Mouse (Mus musculus) liver, embryonic 12.5 days (tissue): ENCODE data around the gene Dlgap4. TPM values are rescaled to one million over a fixed set of nuclear protein-coding genes. Genes with fewer than 3 reads are reported as not detected.

Experiments used
- ATAC-seq: fragments of 200-750 bp; cut with Nextera tagmentation; 2 replicates; pipeline ENCODE4 v1.8.0; 2017; ENCODE audit warnings: moderate number of reproducible peaks, mild to moderate bottlenecking, moderate library complexity
- H3K27ac ChIP-seq: fragments of 300-500 bp; sonication (generic); 2 replicates; pipeline ENCODE4 v1.5.1; 2016; ENCODE audit warnings: mild to moderate bottlenecking
- H3K27me3 ChIP-seq: fragments of 300-500 bp; sonication (generic); replicated peaks from 2 replicates; pipeline ENCODE4 v1.6.1; 2016; ENCODE audit warnings: mild to moderate bottlenecking, moderate library complexity
- H3K36me3 ChIP-seq: fragments of 300-500 bp; sonication (generic); 2 replicates; pipeline ENCODE4 v1.6.1; 2016; ENCODE audit warnings: mild to moderate bottlenecking, moderate library complexity
- H3K4me1 ChIP-seq: fragments of 300-500 bp; sonication (generic); 2 replicates; pipeline ENCODE4 v1.6.1; 2016
- H3K4me2 ChIP-seq: fragments of 300-500 bp; sonication (generic); 2 replicates; pipeline ENCODE4 v1.6.1; 2016; ENCODE audit warnings: mild to moderate bottlenecking, moderate library complexity
- H3K4me3 ChIP-seq: fragments of 300-500 bp; sonication (generic); 2 replicates; pipeline ENCODE4 v1.5.1; 2016; ENCODE audit warnings: mild to moderate bottlenecking, moderate library complexity
- H3K9ac ChIP-seq: fragments of 300-500 bp; sonication (generic); 2 replicates; pipeline ENCODE4 v1.6.1; 2016; ENCODE audit warnings: mild to moderate bottlenecking, moderate library complexity
- H3K9me3 ChIP-seq: fragments of 300-500 bp; sonication (generic); replicated peaks from 2 replicates; pipeline ENCODE4 v1.6.1; 2016; ENCODE audit warnings: mild to moderate bottlenecking, moderate library complexity
- WGBS: fragments of 180-500 bp; shearing (Covaris S2); methylation state at CpG from one replicate; pipeline ENCODE4 v1.1.7; 2016; ENCODE audit not compliant: insufficient replicate concordance; 5-methylcytosine and 5-hydroxymethylcytosine counted together
- polyA plus RNA-seq: library from polyadenylated mRNA; unstranded; fragments of >200 nt; fragmentation: Nextera tagmentation; extraction: Ambion mirVana; gene quantifications from 2 replicates; pipeline ENCODE4 v1.2.1, GENCODE M21; 2016

The Dlgap4 gene
- polyA plus RNA-seq, 1 experiment from 2014 or later: 28.7 TPM

GRCm38 (mm10) chr2:156731592-156731991 is 118.1 kb downstream of the Dlgap4 start:
- Histone ChIP-seq H3K27me3 (no peaks in the 10 kb centered on the region), H3K9me3 (no peaks in the 10 kb centered on the region), H3K4me2 (no peak overlapping the region), H3K36me3 (no peaks in the 10 kb centered on the region), H3K4me3 (no peak overlapping the region), H3K27ac (no peak overlapping the region), H3K4me1 (peaks cover 52% of the 10 kb centered on the region), H3K9ac (no peak overlapping the region)
- 0 out of 2 replicates have a peak, but pooled peaks have one; percentile 16 for ATAC-seq

- ATAC-seq: no peak
- Histone ChIP-seq H3K27me3 (no peaks in the 10 kb centered on the region), H3K9me3 (no peaks in the 10 kb centered on the region), H3K4me1 (peaks cover 52% of the 10 kb centered on the region), H3K9ac (no peak overlapping the region), H3K36me3 (no peaks in the 10 kb centered on the region), H3K4me3 (no peak overlapping the region), H3K27ac (no peak overlapping the region), H3K4me2 (no peak overlapping the region)
- WGBS: 72% methylated on average over 6 of the region's 6 CpGs
Measured at GRCm38 (mm10) chr2:156732109-156732508, 118.6 kb downstream of the Dlgap4 start.

- H3K36me3 ChIP-seq: no peaks in the 10 kb centered on the region
- no peak overlapping the region for H3K9ac ChIP-seq
- H3K4me3 ChIP-seq: no peak overlapping the region
- no peak overlapping the region for H3K27ac ChIP-seq
- H3K4me2 ChIP-seq: no peak overlapping the region
- 59% methylated on average over 3 of the region's 3 CpGs for whole genome bisulfite sequencing
- ATAC-seq: no peak
- H3K9me3 ChIP-seq: no peaks in the 10 kb centered on the region
- H3K4me1 ChIP-seq: peaks cover 47% of the 10 kb centered on the region
- H3K27me3 ChIP-seq: no peaks in the 10 kb centered on the region
Measured at GRCm38 (mm10) chr2:156735761-156736335, 122.3 kb downstream of the Dlgap4 start.

GRCm38 (mm10) chr2:156736846-156737245 is 123.3 kb downstream of the Dlgap4 start:
- Histone ChIP-seq H3K36me3 (no peaks in the 10 kb centered on the region), H3K4me3 (no peak overlapping the region), H3K9ac (no peak overlapping the region), H3K27me3 (no peaks in the 10 kb centered on the region), H3K9me3 (no peaks in the 10 kb centered on the region), H3K27ac (no peak overlapping the region), H3K4me1 (peaks cover 46% of the 10 kb centered on the region), H3K4me2 (no peak overlapping the region)
- WGBS: 59% methylated on average over 7 of the region's 7 CpGs
- no peak for ATAC-seq

- Histone ChIP-seq H3K9me3 (no peaks in the 10 kb centered on the region), H3K36me3 (no peaks in the 10 kb centered on the region), H3K27me3 (no peaks in the 10 kb centered on the region), H3K4me2 (no peak overlapping the region), H3K9ac (no peak overlapping the region), H3K4me3 (no peak overlapping the region), H3K27ac (no peak overlapping the region), H3K4me1 (peaks cover 50% of the 10 kb centered on the region)
- ATAC-seq: no peak
- WGBS: 65% methylated on average over 7 of the region's 7 CpGs
Measured at GRCm38 (mm10) chr2:156737976-156738375, 124.5 kb downstream of the Dlgap4 start.

- Histone ChIP-seq H3K4me3 (no peak overlapping the region), H3K4me2 (no peak overlapping the region), H3K27me3 (no peaks in the 10 kb centered on the region), H3K4me1 (peaks cover 51% of the 10 kb centered on the region), H3K9me3 (no peaks in the 10 kb centered on the region), H3K9ac (no peak overlapping the region), H3K36me3 (peaks cover 8% of the 10 kb centered on the region), H3K27ac (no peak overlapping the region)
- no peak for ATAC-seq
- 74% methylated on average over 9 of the region's 9 CpGs for WGBS
Measured at GRCm38 (mm10) chr2:156741265-156741664, 127.8 kb downstream of the Dlgap4 start.

GRCm38 (mm10) chr2:156741998-156742397 is 128.5 kb downstream of the Dlgap4 start:
- WGBS: 63% methylated on average over 4 of the region's 4 CpGs
- Histone ChIP-seq H3K9ac (no peak overlapping the region), H3K27ac (no peak overlapping the region), H3K4me2 (no peak overlapping the region), H3K9me3 (no peaks in the 10 kb centered on the region), H3K27me3 (no peaks in the 10 kb centered on the region), H3K4me1 (peaks cover 43% of the 10 kb centered on the region), H3K36me3 (peaks cover 16% of the 10 kb centered on the region), H3K4me3 (no peak overlapping the region)
- ATAC-seq: no peak

GRCm38 (mm10) chr2:156743248-156743647 is 129.7 kb downstream of the Dlgap4 start:
- Histone ChIP-seq H3K9ac (no peak overlapping the region), H3K27me3 (no peaks in the 10 kb centered on the region), H3K4me3 (no peak overlapping the region), H3K4me1 (peaks cover 51% of the 10 kb centered on the region), H3K36me3 (peaks cover 22% of the 10 kb centered on the region), H3K27ac (no peak overlapping the region), H3K9me3 (no peaks in the 10 kb centered on the region), H3K4me2 (no peak overlapping the region)
- 35% methylated on average over 3 of the region's 3 CpGs for whole genome bisulfite sequencing
- ATAC-seq: no peak

- ATAC-seq: no peak
Measured at GRCm38 (mm10) chr2:156744414-156744813, 130.9 kb downstream of the Dlgap4 start.

GRCm38 (mm10) chr2:156747315-156747714 is 133.8 kb downstream of the Dlgap4 start:
- H3K4me2 ChIP-seq: no peak overlapping the region
- no peak overlapping the region for H3K27ac ChIP-seq
- ATAC-seq: no peak
- H3K4me1 ChIP-seq: peaks cover 42% of the 10 kb centered on the region
- no peak overlapping the region for H3K4me3 ChIP-seq
- peaks cover 53% of the 10 kb centered on the region for H3K36me3 ChIP-seq
- no peaks in the 10 kb centered on the region for H3K27me3 ChIP-seq
- 82% methylated on average over 3 of the region's 3 CpGs for WGBS
- no peaks in the 10 kb centered on the region for H3K9me3 ChIP-seq
- H3K9ac ChIP-seq: no peak overlapping the region

More at GRCm38 (mm10) chr2:156744414-156744813, 130.9 kb downstream of the Dlgap4 start:
- Histone ChIP-seq H3K4me1 (peaks cover 58% of the 10 kb centered on the region), H3K36me3 (peaks cover 34% of the 10 kb centered on the region), H3K27ac (no peak overlapping the region), H3K4me2 (no peak overlapping the region), H3K9ac (no peak overlapping the region), H3K4me3 (no peak overlapping the region), H3K9me3 (no peaks in the 10 kb centered on the region), H3K27me3 (no peaks in the 10 kb centered on the region)
- 82% methylated on average over 5 of the region's 5 CpGs for WGBS

GRCm38 (mm10) chr2:156749687-156750086 is 136.2 kb downstream of the Dlgap4 start:
- Histone ChIP-seq H3K4me3 (no peak overlapping the region), H3K9me3 (no peaks in the 10 kb centered on the region), H3K27me3 (no peaks in the 10 kb centered on the region), H3K27ac (peak overlapping the region; percentile 47; the same call in 1 of the 2 replicates), H3K4me2 (peak overlapping the region; percentile 5; the same call in 1 of the 2 replicates), H3K9ac (no peak overlapping the region), H3K4me1 (peaks cover 31% of the 10 kb centered on the region), H3K36me3 (peaks cover 73% of the 10 kb centered on the region)
- WGBS: 39% methylated on average over 8 of the region's 8 CpGs
- peak; percentile 65 for ATAC-seq

- H3K4me1 ChIP-seq: no peaks in the 10 kb centered on the region
- no peaks in the 10 kb centered on the region for H3K27me3 ChIP-seq
- no peak overlapping the region for H3K9ac ChIP-seq
- WGBS: 80% methylated on average over 9 of the region's 9 CpGs
- no peak for ATAC-seq
- peaks cover 75% of the 10 kb centered on the region for H3K36me3 ChIP-seq
- no peaks in the 10 kb centered on the region for H3K9me3 ChIP-seq
- no peak overlapping the region for H3K27ac ChIP-seq
- no peak overlapping the region for H3K4me3 ChIP-seq
- H3K4me2 ChIP-seq: no peak overlapping the region
Measured at GRCm38 (mm10) chr2:156756937-156757336, 143.4 kb downstream of the Dlgap4 start.
